Mouse (Mus musculus) forebrain, embryonic 15.5 days (tissue): ENCODE data around the gene Vmn1r47. TPM values are rescaled to one million over a fixed set of nuclear protein-coding genes. Genes with fewer than 3 reads are reported as not detected.
"Not testable (repeated sequence)": the region's sequence is repeated elsewhere in the genome, so short reads cannot be mapped to it uniquely, and the experiment has no call there.

Experiments used
- ATAC-seq: fragments of 200-750 bp; cut with Nextera tagmentation; replicated peaks from 2 replicates; pipeline ENCODE4 v1.8.0; 2017; ENCODE audit warnings: mild to moderate bottlenecking, moderate TSS enrichment, moderate library complexity
- H3K27ac ChIP-seq: fragments of 300-500 bp; sonication (generic); replicated peaks from 2 replicates; pipeline ENCODE4 v1.5.1; 2015; ENCODE audit warnings: mild to moderate bottlenecking, inconsistent platforms
- H3K27me3 ChIP-seq: fragments of 300-500 bp; sonication (generic); 2 replicates; pipeline ENCODE4 v1.6.1; 2015; ENCODE audit warnings: inconsistent platforms
- H3K36me3 ChIP-seq: fragments of 300-500 bp; sonication (generic); 2 replicates; pipeline ENCODE4 v1.6.1; 2015; ENCODE audit warnings: mild to moderate bottlenecking, inconsistent platforms
- H3K4me1 ChIP-seq: fragments of 300-500 bp; sonication (generic); 2 replicates; pipeline ENCODE4 v1.6.1; 2015; ENCODE audit warnings: inconsistent platforms
- H3K4me2 ChIP-seq: fragments of 300-500 bp; sonication (generic); replicated peaks from 2 replicates; pipeline ENCODE4 v1.6.1; 2015; ENCODE audit warnings: mild to moderate bottlenecking, inconsistent platforms
- H3K4me3 ChIP-seq: fragments of 300-500 bp; sonication (generic); 2 replicates; pipeline ENCODE4 v1.5.1; 2015; ENCODE audit warnings: mild to moderate bottlenecking, inconsistent platforms
- H3K9ac ChIP-seq: fragments of 300-500 bp; sonication (generic); replicated peaks from 2 replicates; pipeline ENCODE4 v1.6.1; 2015; ENCODE audit warnings: mild to moderate bottlenecking, inconsistent platforms
- H3K9me3 ChIP-seq: fragments of 300-500 bp; sonication (generic); 2 replicates; pipeline ENCODE4 v1.6.1; 2016; ENCODE audit warnings: inconsistent platforms
- WGBS: fragments of 180-500 bp; shearing (Covaris S2); methylation state at CpG from one replicate; pipeline ENCODE4 v1.1.7; 2015; ENCODE audit warnings: mixed read lengths; 5-methylcytosine and 5-hydroxymethylcytosine counted together
- polyA plus RNA-seq: library from polyadenylated mRNA; unstranded; fragments of >200 nt; fragmentation: Nextera tagmentation; extraction: Ambion mirVana; gene quantifications from 2 replicates; pipeline ENCODE4 v1.2.1, GENCODE M21; 2015

Gene Vmn1r47
- polyA plus RNA-seq: not detected in 2 replicates

GRCm38 (mm10) chr6:90015847-90016246 lies at the start of gene Vmn1r47:
Vmn1r47 (plus strand) TSS chr6:90016147.
- H3K9me3 ChIP-seq, H3K4me1 ChIP-seq, ATAC-seq, H3K27ac ChIP-seq, H3K27me3 ChIP-seq, H3K4me2 ChIP-seq, H3K4me3 ChIP-seq, H3K36me3 ChIP-seq, H3K9ac ChIP-seq: not testable (repeated sequence)
- WGBS: 100% methylated on average over 1 of the region's 1 CpGs

- Histone ChIP-seq H3K4me2 (no peak overlapping the region), H3K27me3 (no peaks in the 10 kb centered on the region), H3K9me3 (0 out of 2 replicates have a peak, but pooled peaks cover 3% of the 10 kb centered on the region), H3K27ac (no peak overlapping the region), H3K4me1 (no peaks in the 10 kb centered on the region), H3K4me3 (no peak overlapping the region), H3K36me3 (no peaks in the 10 kb centered on the region), H3K9ac (no peak overlapping the region)
- no peak for ATAC-seq
Observed at GRCm38 (mm10) chr6:89966341-89966740, 49.6 kb upstream of the Vmn1r47 start.

- H3K4me2 ChIP-seq: no peak within 1 kb of the TSS
- no peak within 1 kb of the TSS for H3K9ac ChIP-seq
- no peaks in the 10 kb centered on the region for H3K27me3 ChIP-seq
- H3K9me3 ChIP-seq: 0 out of 2 replicates have a peak, but pooled peaks cover 3% of the 10 kb centered on the region
- H3K4me3 ChIP-seq: no peak within 1 kb of the TSS
- no peak within 1 kb of the TSS for H3K27ac ChIP-seq
- ATAC-seq: no peak
- WGBS: 58% methylated on average over 2 of the region's 2 CpGs
- H3K36me3 ChIP-seq: no peaks in the 10 kb centered on the region
- no peaks in the 10 kb centered on the region for H3K4me1 ChIP-seq
Observed at GRCm38 (mm10) chr6:89969013-89969412, 46.9 kb upstream of the Vmn1r47 start, which contains the start of gene Vmn1r46. Vmn1r46 (plus strand) TSS chr6:89969313.

- Histone ChIP-seq H3K9ac (no peak overlapping the region), H3K4me3 (no peak overlapping the region), H3K27me3 (no peaks in the 10 kb centered on the region), H3K4me1 (no peaks in the 10 kb centered on the region), H3K4me2 (no peak overlapping the region), H3K36me3 (no peaks in the 10 kb centered on the region), H3K9me3 (no peaks in the 10 kb centered on the region; the same call in 1 of the 2 replicates), H3K27ac (no peak overlapping the region)
- no peak for ATAC-seq
- 12% methylated on average over 1 of the region's 1 CpGs for WGBS
Observed at GRCm38 (mm10) chr6:89985989-89986388, 30.0 kb upstream of the Vmn1r47 start.

- H3K36me3 ChIP-seq, H3K4me3 ChIP-seq, ATAC-seq, H3K4me1 ChIP-seq, H3K4me2 ChIP-seq, H3K27ac ChIP-seq, H3K27me3 ChIP-seq, H3K9me3 ChIP-seq, H3K9ac ChIP-seq: not testable (repeated sequence)
- whole genome bisulfite sequencing: no CpG with 5 or more reads among the region's 2 CpGs
Observed at GRCm38 (mm10) chr6:90036741-90037140, 20.8 kb downstream of the Vmn1r47 start, which contains the start of gene Vmn1r48. Vmn1r48 (minus strand) TSS chr6:90036841.

Other genes with a start within 250 kb of the Vmn1r47 start
- not detected in 2 replicates for gene Vmn1r42, start 139.7 kb upstream of the Vmn1r47 start, polyA plus RNA-seq
- gene Vmn1r43, start 139.7 kb upstream of the Vmn1r47 start, polyA plus RNA-seq: not detected in 2 replicates
- gene Vmn1r44, start 132.5 kb upstream of the Vmn1r47 start, polyA plus RNA-seq: not detected in 2 replicates
- gene Vmn1r45, start 75.5 kb upstream of the Vmn1r47 start, polyA plus RNA-seq: not detected in 2 replicates
- gene Vmn1r46, start 46.8 kb upstream of the Vmn1r47 start, polyA plus RNA-seq: not detected in 2 replicates
- gene Vmn1r48, start 20.7 kb downstream of the Vmn1r47 start, polyA plus RNA-seq: not detected in 2 replicates
- not detected in 2 replicates for gene Vmn1r49, start 62.4 kb downstream of the Vmn1r47 start, polyA plus RNA-seq
- gene Vmn1r50, start 85.3 kb downstream of the Vmn1r47 start, polyA plus RNA-seq: not detected in 2 replicates
- gene Vmn1r51, start 106.4 kb downstream of the Vmn1r47 start, polyA plus RNA-seq: not detected in 2 replicates
- not detected in 2 replicates for gene Vmn1r52, start 158.7 kb downstream of the Vmn1r47 start, polyA plus RNA-seq
- gene V1ra8, start 186.6 kb downstream of the Vmn1r47 start, polyA plus RNA-seq: not detected in 2 replicates
- not detected in 2 replicates for gene Vmn1r53, start 208.3 kb downstream of the Vmn1r47 start, polyA plus RNA-seq
- gene Vmn1r54, start 230.2 kb downstream of the Vmn1r47 start, polyA plus RNA-seq: not detected in 2 replicates